Mouse (Mus musculus): ENCODE results near the gene Ppp1r36. TPM values are rescaled to one million over a fixed set of nuclear protein-coding genes. Genes with fewer than 3 reads are reported as not detected.

Gene Ppp1r36
- polyA plus RNA-seq, 1 experiment = not detected

DNA sequence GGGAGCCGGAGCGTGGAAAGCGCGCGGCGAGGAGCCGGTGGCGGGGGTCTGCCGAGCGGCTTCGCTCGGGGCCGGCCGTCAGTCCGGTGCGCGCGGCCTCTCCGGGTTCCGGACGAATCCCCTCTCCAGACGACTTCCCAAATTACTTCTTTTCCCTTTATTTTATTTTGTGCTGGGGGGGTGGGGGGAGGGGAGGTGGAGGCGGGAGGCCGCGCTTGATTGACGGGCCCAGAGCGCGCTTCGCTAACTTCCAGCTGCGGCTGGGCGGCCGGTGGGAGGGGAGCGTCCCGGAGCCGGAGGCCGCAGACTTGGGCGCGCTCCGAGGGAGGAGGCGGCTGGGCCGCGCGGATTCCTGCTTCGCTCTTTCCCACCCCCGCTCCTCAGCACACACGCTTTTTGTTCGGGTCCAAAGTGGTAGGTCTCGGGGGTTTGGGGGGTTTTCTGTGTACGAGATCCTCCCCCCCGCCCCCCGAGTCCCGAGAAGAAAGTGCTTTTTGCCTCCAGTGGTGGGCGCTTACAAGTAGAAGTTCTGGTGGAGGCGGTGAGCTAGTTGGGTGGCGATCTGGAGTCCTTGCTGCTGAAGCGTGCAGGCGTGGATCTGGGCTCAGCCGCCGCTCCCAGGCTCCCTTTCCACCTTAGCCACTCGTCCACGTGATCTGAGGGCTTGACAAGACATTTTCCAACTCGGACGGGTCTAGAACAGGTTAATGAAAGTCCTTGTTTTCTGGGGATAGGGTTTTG, 46.3 kb upstream of the Ppp1r36 start:
- peak; percentile 78 for DNase-seq
- no peaks in the 10 kb centered on the region for H3K36me3 ChIP-seq (ENCODE audit: control insufficient read depth, insufficient read depth, low read length)
- 0 out of 2 replicates have a peak, but pooled peaks have one; percentile 49 for TF ChIP-seq CTCF (IDR thresholded peaks at IDR 0.05; ENCODE audit: borderline replicate concordance, control insufficient read depth, extremely low read depth, insufficient read depth, low read length, poor library complexity)
- TF ChIP-seq POLR2A (IDR thresholded peaks at IDR 0.05; ENCODE audit: control insufficient read depth, extremely low read depth, insufficient read depth, low read length, poor library complexity) = peak; percentile 50
- H3K27ac ChIP-seq (ENCODE audit: control insufficient read depth, insufficient read depth, low read length) = peak overlapping the region; percentile 69
- WGBS = under 1% methylated on average over 63 of the region's 63 CpGs
- peaks cover 19% of the 10 kb centered on the region for H3K4me1 ChIP-seq (replicated peaks; ENCODE audit: control insufficient read depth, insufficient read depth, low read length)
- H3K27me3 ChIP-seq (ENCODE audit: control insufficient read depth, insufficient read depth, low read length) = no peaks in the 10 kb centered on the region
- H3K4me3 ChIP-seq (ENCODE audit: control insufficient read depth, insufficient read depth, low read length) = peak overlapping the region; percentile 68

DNA sequence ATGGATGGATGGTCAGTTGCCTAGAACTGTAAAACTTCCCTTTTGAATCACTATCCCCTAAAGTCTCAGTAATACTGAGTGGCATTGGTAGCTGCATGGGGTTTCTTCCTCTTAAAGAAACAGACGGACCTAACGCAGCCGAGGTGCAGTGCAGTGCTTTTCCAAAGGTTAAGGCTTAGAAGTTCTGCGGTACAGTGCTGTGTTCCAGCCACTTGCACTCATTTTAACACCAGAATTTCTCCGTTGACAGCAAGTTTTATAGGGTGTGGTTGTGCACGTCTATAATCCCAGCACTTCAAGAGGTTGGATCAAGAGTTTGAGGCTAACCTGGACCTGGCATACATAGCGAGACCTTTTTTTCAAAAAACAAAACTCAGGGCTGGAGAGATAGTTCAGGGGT, 45.3 kb upstream of the Ppp1r36 start:
- peak overlapping the region; percentile 20; the same call in 1 of the 2 replicates for H3K4me3 ChIP-seq (ENCODE audit: control insufficient read depth, insufficient read depth, low read length)
- no peak for DNase-seq
- no peaks in the 10 kb centered on the region for H3K36me3 ChIP-seq (ENCODE audit: control insufficient read depth, insufficient read depth, low read length)
- WGBS = 14% methylated on average over 7 of the region's 7 CpGs
- TF ChIP-seq POLR2A (IDR thresholded peaks at IDR 0.05; ENCODE audit: control insufficient read depth, extremely low read depth, insufficient read depth, low read length, poor library complexity) = no peak
- TF ChIP-seq CTCF (IDR thresholded peaks at IDR 0.05; ENCODE audit: borderline replicate concordance, control insufficient read depth, extremely low read depth, insufficient read depth, low read length, poor library complexity) = no peak
- H3K27me3 ChIP-seq (ENCODE audit: control insufficient read depth, insufficient read depth, low read length) = no peaks in the 10 kb centered on the region
- H3K4me1 ChIP-seq (replicated peaks; ENCODE audit: control insufficient read depth, insufficient read depth, low read length) = peaks cover 22% of the 10 kb centered on the region
- no peak overlapping the region for H3K27ac ChIP-seq (ENCODE audit: control insufficient read depth, insufficient read depth, low read length)

DNA sequence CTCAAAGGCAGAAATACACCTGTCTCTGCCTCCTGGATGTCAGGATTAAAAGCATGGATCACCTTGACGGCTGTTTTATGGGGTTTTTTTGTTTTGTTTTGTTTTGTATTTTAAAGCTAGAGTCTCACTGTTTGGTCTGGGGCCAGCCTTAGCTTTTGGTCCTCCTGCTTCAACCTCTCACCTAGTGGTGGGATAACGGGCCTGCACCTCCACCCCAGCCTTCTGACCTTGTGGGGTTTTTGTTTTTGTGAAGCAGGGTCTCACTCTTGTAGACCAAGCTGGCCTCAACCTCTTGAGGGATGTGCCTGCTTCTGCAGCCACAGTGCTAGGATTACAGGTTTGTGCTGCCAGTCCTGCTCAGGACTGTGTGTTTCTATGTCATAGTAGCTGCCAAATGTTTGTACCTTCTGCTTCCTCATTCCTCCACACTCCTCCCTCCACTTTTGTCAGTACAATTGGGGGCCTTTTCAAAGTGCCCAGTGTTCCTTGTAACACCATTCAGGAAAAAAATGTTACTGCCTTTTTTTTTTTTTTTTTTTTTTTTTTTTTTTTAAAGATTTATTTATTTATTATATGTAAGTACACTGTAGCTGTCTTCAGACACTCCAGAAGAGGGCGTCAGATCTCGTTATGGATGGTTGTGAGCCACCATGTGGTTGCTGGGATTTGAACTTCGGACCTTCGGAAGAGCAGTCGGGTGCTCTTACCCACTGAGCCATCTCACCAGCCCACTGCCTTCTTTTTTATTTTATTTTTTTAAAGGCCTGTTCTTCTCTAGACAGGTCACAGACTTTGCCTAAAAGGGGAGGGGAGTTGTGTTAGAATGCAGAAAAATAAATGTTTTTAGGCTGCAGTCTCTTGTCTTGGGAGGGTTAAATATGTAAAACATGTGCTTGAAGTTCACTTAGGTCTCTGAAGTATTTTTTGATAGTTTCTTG, 44.2 kb upstream of the Ppp1r36 start:
- Histone ChIP-seq H3K27ac (ENCODE audit: control insufficient read depth, insufficient read depth, low read length) (peak overlapping the region; percentile 25; the same call in 1 of the 2 replicates), H3K4me3 (ENCODE audit: control insufficient read depth, insufficient read depth, low read length) (no peak overlapping the region), H3K4me1 (replicated peaks; ENCODE audit: control insufficient read depth, insufficient read depth, low read length) (peaks cover 19% of the 10 kb centered on the region), H3K36me3 (ENCODE audit: control insufficient read depth, insufficient read depth, low read length) (no peaks in the 10 kb centered on the region), H3K27me3 (ENCODE audit: control insufficient read depth, insufficient read depth, low read length) (no peaks in the 10 kb centered on the region)
- TF ChIP-seq POLR2A (IDR thresholded peaks at IDR 0.05; ENCODE audit: control insufficient read depth, extremely low read depth, insufficient read depth, low read length, poor library complexity) = no peak
- peak; percentile 69; the same call in 1 of the 2 replicates for TF ChIP-seq CTCF (IDR thresholded peaks at IDR 0.05; ENCODE audit: borderline replicate concordance, control insufficient read depth, extremely low read depth, insufficient read depth, low read length, poor library complexity)
- 68% methylated on average over 6 of the region's 7 CpGs for WGBS
- peak; percentile 51 for DNase-seq

DNA sequence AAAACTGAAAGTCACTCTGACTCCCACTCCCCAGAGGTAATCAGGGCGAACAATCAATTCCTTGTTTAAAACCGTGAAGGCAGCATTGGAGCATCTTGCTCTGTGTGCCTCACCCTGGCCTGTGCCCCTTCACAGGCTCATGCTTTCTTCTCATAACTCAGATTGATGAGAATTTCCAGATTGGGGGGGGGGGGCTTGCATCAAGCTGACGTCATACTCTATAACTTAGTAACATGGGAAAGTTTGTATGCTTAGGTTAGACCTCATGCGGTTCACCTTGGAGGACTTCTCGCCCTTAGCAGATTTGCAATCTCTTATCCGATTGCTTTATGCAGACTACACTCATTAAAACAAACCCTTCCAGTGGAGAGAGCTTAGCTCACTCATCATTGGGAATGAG, 43.3 kb upstream of the Ppp1r36 start:
- H3K27ac ChIP-seq (ENCODE audit: control insufficient read depth, insufficient read depth, low read length) = no peak overlapping the region
- no peaks in the 10 kb centered on the region for H3K27me3 ChIP-seq (ENCODE audit: control insufficient read depth, insufficient read depth, low read length)
- DNase-seq = no peak
- H3K4me3 ChIP-seq (ENCODE audit: control insufficient read depth, insufficient read depth, low read length) = no peak overlapping the region
- TF ChIP-seq CTCF (IDR thresholded peaks at IDR 0.05; ENCODE audit: borderline replicate concordance, control insufficient read depth, extremely low read depth, insufficient read depth, low read length, poor library complexity) (no peak), POLR2A (IDR thresholded peaks at IDR 0.05; ENCODE audit: control insufficient read depth, extremely low read depth, insufficient read depth, low read length, poor library complexity) (no peak)
- H3K4me1 ChIP-seq (replicated peaks; ENCODE audit: control insufficient read depth, insufficient read depth, low read length) = peaks cover 18% of the 10 kb centered on the region
- H3K36me3 ChIP-seq (ENCODE audit: control insufficient read depth, insufficient read depth, low read length) = no peaks in the 10 kb centered on the region
- WGBS = 90% methylated on average over 6 of the region's 6 CpGs

DNA sequence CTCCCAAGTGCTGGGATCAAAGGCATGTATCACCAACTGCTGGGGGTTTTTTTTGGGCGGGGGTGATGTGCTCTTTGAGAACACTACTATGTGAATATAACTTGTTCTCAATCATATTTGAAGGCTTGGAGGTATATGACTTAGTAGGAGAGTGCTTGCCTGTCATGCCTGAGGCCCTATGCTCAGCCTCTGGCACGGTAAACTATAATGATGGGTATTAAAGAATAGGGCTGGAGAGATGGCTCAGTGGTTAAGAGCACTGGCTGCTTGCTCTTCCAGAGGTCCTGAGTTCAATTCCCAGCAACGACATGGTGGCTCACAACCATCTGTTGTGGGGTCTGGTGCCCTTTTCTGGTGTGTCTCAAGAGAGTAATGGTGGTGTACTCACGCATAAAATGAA, 42.4 kb upstream of the Ppp1r36 start:
- H3K27ac ChIP-seq (ENCODE audit: control insufficient read depth, insufficient read depth, low read length) = no peak overlapping the region
- no peak overlapping the region for H3K4me3 ChIP-seq (ENCODE audit: control insufficient read depth, insufficient read depth, low read length)
- H3K36me3 ChIP-seq (ENCODE audit: control insufficient read depth, insufficient read depth, low read length) = no peaks in the 10 kb centered on the region
- WGBS = 93% methylated on average over 4 of the region's 4 CpGs
- H3K27me3 ChIP-seq (ENCODE audit: control insufficient read depth, insufficient read depth, low read length) = no peaks in the 10 kb centered on the region
- DNase-seq = no peak
- TF ChIP-seq CTCF (IDR thresholded peaks at IDR 0.05; ENCODE audit: borderline replicate concordance, control insufficient read depth, extremely low read depth, insufficient read depth, low read length, poor library complexity) (no peak), POLR2A (IDR thresholded peaks at IDR 0.05; ENCODE audit: control insufficient read depth, extremely low read depth, insufficient read depth, low read length, poor library complexity) (no peak)
- peaks cover 18% of the 10 kb centered on the region for H3K4me1 ChIP-seq (replicated peaks; ENCODE audit: control insufficient read depth, insufficient read depth, low read length)

DNA sequence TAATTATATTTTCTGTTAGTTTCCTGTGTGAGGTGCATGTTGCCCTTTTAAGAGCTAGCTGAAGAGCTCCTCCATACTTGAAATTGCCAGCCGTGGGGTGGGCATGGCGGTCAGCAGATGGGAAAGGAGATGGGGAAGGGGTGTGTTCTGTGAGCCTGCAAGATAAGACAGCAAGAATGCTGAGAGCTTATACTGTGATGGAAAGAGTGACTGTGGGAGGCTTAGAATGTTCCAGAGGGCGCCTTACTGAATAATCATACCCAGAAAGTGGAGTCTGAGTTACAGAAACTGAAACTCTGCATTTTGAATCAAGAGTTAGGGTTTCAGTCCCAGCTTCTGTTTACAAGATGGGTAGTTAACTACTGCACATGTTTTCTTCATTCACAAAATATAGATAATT, 41.8 kb upstream of the Ppp1r36 start:
- WGBS = 79% methylated on average over 3 of the region's 3 CpGs
- Histone ChIP-seq H3K4me1 (replicated peaks; ENCODE audit: control insufficient read depth, insufficient read depth, low read length) (peaks cover 18% of the 10 kb centered on the region), H3K27ac (ENCODE audit: control insufficient read depth, insufficient read depth, low read length) (no peak overlapping the region), H3K27me3 (ENCODE audit: control insufficient read depth, insufficient read depth, low read length) (no peaks in the 10 kb centered on the region), H3K4me3 (ENCODE audit: control insufficient read depth, insufficient read depth, low read length) (no peak overlapping the region), H3K36me3 (ENCODE audit: control insufficient read depth, insufficient read depth, low read length) (no peaks in the 10 kb centered on the region)
- TF ChIP-seq CTCF (IDR thresholded peaks at IDR 0.05; ENCODE audit: borderline replicate concordance, control insufficient read depth, extremely low read depth, insufficient read depth, low read length, poor library complexity) (no peak), POLR2A (IDR thresholded peaks at IDR 0.05; ENCODE audit: control insufficient read depth, extremely low read depth, insufficient read depth, low read length, poor library complexity) (no peak)
- DNase-seq = no peak

Data from thymus, adult 2 months (tissue).